7 mouse cellular contexts compared by ENCODE assay signal in genomic region chr6:113282969-113283368, GRCm38 (mm10). TPM values are rescaled to one million over a fixed set of nuclear protein-coding genes. Genes with fewer than 3 reads are reported as not detected.
DNase-seq lines count a peak whose midpoint lies in the region; ATAC-seq lines count a peak whose summit lies in the region.

No protein-coding gene starts in this region.

- ATAC-seq in forebrain, embryonic 11.5 days (replicated peaks; ENCODE audit: low FRiP score) = 0 out of 2 replicates have a peak, but pooled peaks have one; percentile 34
- ATAC-seq in limb, embryonic 15.5 days (ENCODE audit: insufficient number of reproducible peaks, low FRiP score, low TSS enrichment, low read depth) = no peak

- no peak overlapping the region for H3K9ac ChIP-seq in forebrain, embryonic 11.5 days (ENCODE audit: low read length)
- no peak overlapping the region for H3K9ac ChIP-seq in limb, embryonic 15.5 days

- peaks cover 7% of the 10 kb centered on the region; the same call in 1 of the 2 replicates for H3K4me1 ChIP-seq in forebrain, embryonic 11.5 days (replicated peaks; ENCODE audit: control insufficient read depth, insufficient read depth, low read length)
- H3K4me1 ChIP-seq in limb, embryonic 15.5 days = peaks cover 14% of the 10 kb centered on the region

- 1% methylated on average over 21 of the region's 22 CpGs for WGBS in forebrain, embryonic 11.5 days
- WGBS in limb, embryonic 15.5 days = 1% methylated on average over 21 of the region's 22 CpGs

- peaks cover 27% of the 10 kb centered on the region for H3K27me3 ChIP-seq in forebrain, embryonic 11.5 days (ENCODE audit: control insufficient read depth, insufficient read depth, low read length)
- H3K27me3 ChIP-seq in limb, embryonic 15.5 days = peaks cover 39% of the 10 kb centered on the region

- no peak overlapping the region for H3K27ac ChIP-seq in forebrain, embryonic 11.5 days (ENCODE audit: low read depth, low read length)
- H3K27ac ChIP-seq in limb, embryonic 15.5 days = no peak overlapping the region

- DNase-seq in testis, postnatal 10 days (ENCODE audit: low spot score) = peak; percentile 47
- no peak for DNase-seq in testis, postnatal 14 days (ENCODE audit: low spot score)
- DNase-seq in forebrain, embryonic 11.5 days (ENCODE audit: low spot score) = peak; percentile 54
- no peak for DNase-seq in gastrocnemius, postnatal 25 days
- DNase-seq in spleen, postnatal 36 days (ENCODE audit: low spot score in 2 of 2) = no peak
- no peak for DNase-seq in spleen, adult 12 weeks (ENCODE audit: low spot score)

- no peaks in the 10 kb centered on the region for H3K36me3 ChIP-seq in forebrain, embryonic 11.5 days (ENCODE audit: control insufficient read depth, insufficient read depth, low read length)
- H3K36me3 ChIP-seq in limb, embryonic 15.5 days = peaks cover 21% of the 10 kb centered on the region

- 0 out of 2 replicates have a peak overlapping the region, but pooled peaks have one; percentile 10 for H3K4me3 ChIP-seq in forebrain, embryonic 11.5 days (ENCODE audit: low read depth, low read length)
- H3K4me3 ChIP-seq in limb, embryonic 15.5 days = peak overlapping the region; percentile 11; the same call in 1 of the 2 replicates

- no peaks in the 10 kb centered on the region for H3K9me3 ChIP-seq in forebrain, embryonic 11.5 days (ENCODE audit: control insufficient read depth, low read length)
- no peaks in the 10 kb centered on the region for H3K9me3 ChIP-seq in limb, embryonic 15.5 days

- peak overlapping the region; percentile 18; the same call in 1 of the 2 replicates for H3K4me2 ChIP-seq in forebrain, embryonic 11.5 days (ENCODE audit: low read depth, low read length, severe bottlenecking)
- H3K4me2 ChIP-seq in limb, embryonic 15.5 days = no peak overlapping the region

RNA-seq across cellular contexts. Expression of gene Cpne9, which starts 0.9 kb away (rescaled TPM):
- 0.13 and 0.52 TPM in 2 replicates for polyA plus RNA-seq in forebrain, embryonic 11.5 days (2014; fragmentation: Nextera tagmentation; extraction: Ambion mirVana)
- polyA plus RNA-seq in limb, embryonic 15.5 days (2015; fragmentation: Nextera tagmentation; extraction: Ambion mirVana) = 0.10 and 0.20 TPM in 2 replicates
- not detected for total RNA-seq in gastrocnemius, postnatal 25 days (2021)

RNA-seq across cellular contexts. Expression of gene Brpf1, which starts 24.0 kb away (rescaled TPM):
- polyA plus RNA-seq in forebrain, embryonic 11.5 days (2014; fragmentation: Nextera tagmentation; extraction: Ambion mirVana) = 31.9 and 35.4 TPM in 2 replicates
- 15.1 and 16.1 TPM in 2 replicates for polyA plus RNA-seq in limb, embryonic 15.5 days (2015; fragmentation: Nextera tagmentation; extraction: Ambion mirVana)
- 1 to 10 TPM; 7.8 to 8.3 TPM for total RNA-seq in gastrocnemius, postnatal 25 days (2021)

RNA-seq across cellular contexts. Expression of gene Ogg1, which starts 43.8 kb away (rescaled TPM):
- 14.2 and 14.5 TPM in 2 replicates for polyA plus RNA-seq in forebrain, embryonic 11.5 days (2014; fragmentation: Nextera tagmentation; extraction: Ambion mirVana)
- polyA plus RNA-seq in limb, embryonic 15.5 days (2015; fragmentation: Nextera tagmentation; extraction: Ambion mirVana) = 10.6 and 10.7 TPM in 2 replicates
- total RNA-seq in gastrocnemius, postnatal 25 days (2021) = 1 to 10 TPM; 4.0 to 6.0 TPM

RNA-seq across cellular contexts. Expression of gene Mtmr14, which starts 45.3 kb away (rescaled TPM):
- 50.5 and 50.8 TPM in 2 replicates for polyA plus RNA-seq in forebrain, embryonic 11.5 days (2014; fragmentation: Nextera tagmentation; extraction: Ambion mirVana)
- polyA plus RNA-seq in limb, embryonic 15.5 days (2015; fragmentation: Nextera tagmentation; extraction: Ambion mirVana) = 29.1 and 29.7 TPM in 2 replicates
- total RNA-seq in gastrocnemius, postnatal 25 days (2021) = 10 to 100 TPM; 13.2 to 14.5 TPM

Comparison
In these comparisons a context has a peak if more than half of its experiments do, and no peak if none do; other contexts are left out.
1. DNase-seq: peak in testis, postnatal 10 days (single experiment) and forebrain, embryonic 11.5 days (single experiment); none in testis, postnatal 14 days (single experiment), gastrocnemius, postnatal 25 days (single experiment), spleen, postnatal 36 days (0 of 2) and spleen, adult 12 weeks (single experiment).